In the genomic region with DNA sequence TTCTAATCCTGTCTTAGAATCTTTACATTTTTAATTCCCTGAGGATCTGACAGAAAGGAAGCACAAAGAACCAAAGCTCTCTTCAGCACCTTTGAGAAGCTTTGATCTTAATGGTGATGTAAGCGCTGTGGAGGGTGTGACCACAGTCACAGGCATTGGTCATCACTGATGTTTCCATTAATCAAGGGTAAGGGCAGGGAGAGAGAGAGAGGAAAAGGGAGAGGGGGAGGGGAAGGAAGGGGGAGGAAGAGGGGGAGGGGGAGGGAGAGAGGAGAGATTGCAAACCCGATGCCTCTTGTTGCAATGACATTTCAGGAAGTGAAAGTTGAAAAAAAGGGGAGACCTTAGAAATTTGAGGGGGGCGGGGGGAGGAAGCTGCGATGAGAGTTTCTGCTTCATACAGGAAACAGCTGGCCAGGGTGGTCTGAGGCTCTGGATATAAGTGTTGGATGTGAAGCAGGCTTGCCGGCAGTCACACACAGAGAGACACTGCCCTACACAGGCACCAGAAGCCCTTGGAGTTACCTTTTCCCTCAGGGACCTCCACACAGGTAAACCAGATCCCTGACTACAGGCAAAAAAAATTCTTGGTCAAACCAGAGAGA, we compare ENCODE assay signal across 10 mouse cellular contexts. TPM values are rescaled to one million over a fixed set of nuclear protein-coding genes. Genes with fewer than 3 reads are reported as not detected.
DNase-seq lines count a peak whose midpoint lies in the region; ATAC-seq lines count a peak whose summit lies in the region.
"Had no signal": no experiment of that assay in that cellular context is flagged by ENCODE, and none has a peak within 500 bp of the region (broad histone marks: within the 10 kb centered on the region; RNA-seq: fewer than 3 reads in every experiment).

No protein-coding gene starts in this region.

- 23% methylated on average over 5 of the region's 5 CpGs for WGBS in lung, embryonic 16.5 days
- WGBS in macrophage (ENCODE audit: missing documents), result 4% methylated on average over 5 of the region's 5 CpGs
- 57% methylated on average over 5 of the region's 5 CpGs for WGBS in hindbrain, embryonic 13.5 days

- H3K27ac ChIP-seq in lung, embryonic 16.5 days (ENCODE audit: low read length), result no peak overlapping the region
- H3K27ac ChIP-seq in macrophage, result peak overlapping the region; percentile 33; the same call in 1 of the 2 replicates
- H3K27ac ChIP-seq in hindbrain, embryonic 13.5 days, result no peak overlapping the region

- no peaks in the 10 kb centered on the region for H3K79me2 ChIP-seq in macrophage (ENCODE audit: inconsistent target)

- peak; percentile 21 for DNase-seq in adrenal gland, postnatal 14 days
- no peak for DNase-seq in adrenal gland, postnatal 25 days
- no peak for DNase-seq in lung, postnatal 10 days
- DNase-seq in thymus, postnatal 36 days, result peak; percentile 37 to 59
- DNase-seq: cerebellum, adult 11 months had no signal

- no peaks in the 10 kb centered on the region for H3K36me3 ChIP-seq in lung, embryonic 16.5 days (ENCODE audit: control insufficient read depth, insufficient read depth, low read length)
- H3K36me3 ChIP-seq in macrophage (ENCODE audit: inconsistent target), result no peaks in the 10 kb centered on the region
- no peaks in the 10 kb centered on the region for H3K36me3 ChIP-seq in hindbrain, embryonic 13.5 days

- H3K4me3 ChIP-seq in lung, embryonic 16.5 days (ENCODE audit: low read length), result no peak overlapping the region
- no peak overlapping the region for H3K4me3 ChIP-seq in macrophage (ENCODE audit: inconsistent target)
- no peak overlapping the region for H3K4me3 ChIP-seq in hindbrain, embryonic 13.5 days

- peak; percentile 72 for ATAC-seq in lung, embryonic 16.5 days (ENCODE audit: low read depth)
- ATAC-seq in cerebellum, adult (ENCODE audit: insufficient number of reproducible peaks, low FRiP score, low TSS enrichment), result no peak
- ATAC-seq in hindbrain, embryonic 13.5 days (ENCODE audit: low FRiP score), result no peak
- ATAC-seq: inflammation-experienced regulatory T-cells, adult 6 months had no signal

- no peak overlapping the region for H3K4me2 ChIP-seq in lung, embryonic 16.5 days (ENCODE audit: low read depth, low read length)
- H3K4me2 ChIP-seq in hindbrain, embryonic 13.5 days, result no peak overlapping the region

- H3K4me1 ChIP-seq in lung, embryonic 16.5 days (replicated peaks; ENCODE audit: control insufficient read depth, insufficient read depth, low read length), result peaks cover 4% of the 10 kb centered on the region; the same call in 1 of the 2 replicates
- peaks cover 2% of the 10 kb centered on the region; the same call in 1 of the 2 replicates for H3K4me1 ChIP-seq in hindbrain, embryonic 13.5 days (replicated peaks)

- no peak overlapping the region for H3K9ac ChIP-seq in lung, embryonic 16.5 days (ENCODE audit: low read length)
- H3K9ac ChIP-seq in hindbrain, embryonic 13.5 days, result no peak overlapping the region

- no peaks in the 10 kb centered on the region for H3K9me3 ChIP-seq in lung, embryonic 16.5 days (ENCODE audit: control insufficient read depth, low read length)
- H3K9me3 ChIP-seq in hindbrain, embryonic 13.5 days, result no peaks in the 10 kb centered on the region

- H3K27me3 ChIP-seq in lung, embryonic 16.5 days (ENCODE audit: control insufficient read depth, insufficient read depth, low read depth, low read length), result no peaks in the 10 kb centered on the region
- H3K27me3 ChIP-seq in hindbrain, embryonic 13.5 days, result no peaks in the 10 kb centered on the region

RNA-seq across cellular contexts. Expression of a gene that starts 31.5 kb away (rescaled TPM):
- total RNA-seq in adrenal gland, postnatal 14 days (2021), result 6.4 and 10.1 TPM in 2 replicates
- 7.3 and 11.5 TPM in 2 replicates for total RNA-seq in adrenal gland, postnatal 25 days (2021)
- 7.5 and 7.9 TPM in 2 replicates for polyA plus RNA-seq in lung, embryonic 16.5 days (2015; fragmentation: Nextera tagmentation; extraction: Ambion mirVana)
- total RNA-seq in macrophage (2018; cell fraction: chromatin; rRNA removed), result 10 to 100 TPM in 10 of 26 experiments, 1 to 10 TPM in 16; 1.0 to 33.0 (median 5.4) TPM
- total RNA-seq in macrophage (2018; cell fraction: cytosol; rRNA removed), result 1 to 10 TPM in 24 of 26 experiments, under 1 TPM in 2; 0.91 to 9.6 (median 3.1) TPM
- 10 to 100 TPM in 11 of 26 experiments, 1 to 10 TPM in 15; 1.2 to 41.2 (median 8.7) TPM for total RNA-seq in macrophage (2018; cell fraction: nucleus; rRNA removed)
- polyA plus RNA-seq in macrophage (2018), result 3.0 to 5.3 TPM (median 5.0 TPM) in 3 replicates
- 5.3 and 6.3 TPM in 2 replicates for polyA plus RNA-seq in hindbrain, embryonic 13.5 days (2015; fragmentation: Nextera tagmentation; extraction: Ambion mirVana)

Comparison
In these comparisons a context has a peak if more than half of its experiments do, and no peak if none do; other contexts are left out.
1. DNase-seq: peak in adrenal gland, postnatal 14 days (single experiment) and thymus, postnatal 36 days (2 of 2); none in adrenal gland, postnatal 25 days (single experiment) and lung, postnatal 10 days (single experiment).